Mouse (Mus musculus) erythroblast, embryonic 14.5 days (primary cell): ENCODE data around the gene Trim46.

Experiments
- GATA1 ChIP-seq: IDR thresholded peaks from 2 replicates; pipeline ENCODE4 v1.6.1; 2012; ENCODE audit warnings: low read length, inconsistent platforms, mixed read lengths
- TAL1 ChIP-seq: IDR thresholded peaks from 3 replicates; pipeline ENCODE4 v1.6.1; 2012; ENCODE audit warnings: low read length, inconsistent platforms, mixed read lengths

GRCm38 (mm10) chr3:89214681-89215411 is 31.3 kb downstream of the Trim46 start, which contains the start of gene Thbs3:
- TF ChIP-seq GATA1 (no peak), TAL1 (no peak)
